Mouse (Mus musculus) intestine, embryonic 14.5 days (tissue): ENCODE measurements around the gene Trmt10c. TPM values are rescaled to one million over a fixed set of nuclear protein-coding genes. Genes with fewer than 3 reads are reported as not detected.

Source experiments
- ATAC-seq: fragments of 200-750 bp; cut with Nextera tagmentation; replicated peaks from 2 replicates; pipeline ENCODE4 v1.8.0; 2017; ENCODE audit warnings: low read depth, moderate number of reproducible peaks, moderate TSS enrichment, moderate library complexity; ENCODE audit not compliant: low FRiP score, low TSS enrichment
- DNase-seq: peaks from one replicate; pipeline ENCODE4 v3.0.0-alpha.2; 2018; ENCODE audit warnings: low spot score
- H3K27ac ChIP-seq: fragments of 300-500 bp; sonication (generic); 2 replicates; pipeline ENCODE4 v1.5.1; 2014; ENCODE audit warnings: low read depth, mild to moderate bottlenecking, control low read depth
- H3K27me3 ChIP-seq: fragments of 300-500 bp; sonication (generic); replicated peaks from 2 replicates; pipeline ENCODE4 v1.6.1; 2014; ENCODE audit warnings: low read length, control low read depth; ENCODE audit not compliant: control insufficient read depth, insufficient read depth
- H3K36me3 ChIP-seq: fragments of 300-500 bp; sonication (generic); 2 replicates; pipeline ENCODE4 v1.6.1; 2014; ENCODE audit warnings: low read length, control low read depth; ENCODE audit not compliant: control insufficient read depth, insufficient read depth
- H3K4me1 ChIP-seq: fragments of 300-500 bp; sonication (generic); replicated peaks from 2 replicates; pipeline ENCODE4 v1.6.1; 2014; ENCODE audit warnings: low read length, control low read depth, mixed read lengths; ENCODE audit not compliant: control insufficient read depth, insufficient read depth
- H3K4me2 ChIP-seq: fragments of 300-500 bp; sonication (generic); 2 replicates; pipeline ENCODE4 v1.6.1; 2014; ENCODE audit warnings: low read length
- H3K4me3 ChIP-seq: fragments of 300-500 bp; sonication (generic); 2 replicates; pipeline ENCODE4 v1.5.1; 2014; ENCODE audit warnings: low read depth, low read length, control low read depth, mixed read lengths
- H3K9ac ChIP-seq: fragments of 300-500 bp; sonication (generic); 2 replicates; pipeline ENCODE4 v1.6.1; 2014; ENCODE audit warnings: mild to moderate bottlenecking, low read length
- H3K9me3 ChIP-seq: fragments of 300-500 bp; sonication (generic); 2 replicates; pipeline ENCODE4 v1.6.1; 2016; ENCODE audit warnings: low read length, control low read depth; ENCODE audit not compliant: control insufficient read depth
- WGBS: fragments of 180-500 bp; shearing (Covaris S2); extraction: QIAGEN DNeasy Blood & Tissue Kit; methylation state at CpG from one replicate; pipeline ENCODE4 v1.1.7; 2014; 5-methylcytosine and 5-hydroxymethylcytosine counted together
- polyA plus RNA-seq: library from polyadenylated mRNA; unstranded; fragments of >200 nt; fragmentation: Nextera tagmentation; extraction: Ambion mirVana; gene quantifications from 2 replicates; pipeline ENCODE4 v1.2.1, GENCODE M21; 2014

The Trmt10c gene
- polyA plus RNA-seq, 1 experiment from 2014 or later, result 28.5 TPM

DNA sequence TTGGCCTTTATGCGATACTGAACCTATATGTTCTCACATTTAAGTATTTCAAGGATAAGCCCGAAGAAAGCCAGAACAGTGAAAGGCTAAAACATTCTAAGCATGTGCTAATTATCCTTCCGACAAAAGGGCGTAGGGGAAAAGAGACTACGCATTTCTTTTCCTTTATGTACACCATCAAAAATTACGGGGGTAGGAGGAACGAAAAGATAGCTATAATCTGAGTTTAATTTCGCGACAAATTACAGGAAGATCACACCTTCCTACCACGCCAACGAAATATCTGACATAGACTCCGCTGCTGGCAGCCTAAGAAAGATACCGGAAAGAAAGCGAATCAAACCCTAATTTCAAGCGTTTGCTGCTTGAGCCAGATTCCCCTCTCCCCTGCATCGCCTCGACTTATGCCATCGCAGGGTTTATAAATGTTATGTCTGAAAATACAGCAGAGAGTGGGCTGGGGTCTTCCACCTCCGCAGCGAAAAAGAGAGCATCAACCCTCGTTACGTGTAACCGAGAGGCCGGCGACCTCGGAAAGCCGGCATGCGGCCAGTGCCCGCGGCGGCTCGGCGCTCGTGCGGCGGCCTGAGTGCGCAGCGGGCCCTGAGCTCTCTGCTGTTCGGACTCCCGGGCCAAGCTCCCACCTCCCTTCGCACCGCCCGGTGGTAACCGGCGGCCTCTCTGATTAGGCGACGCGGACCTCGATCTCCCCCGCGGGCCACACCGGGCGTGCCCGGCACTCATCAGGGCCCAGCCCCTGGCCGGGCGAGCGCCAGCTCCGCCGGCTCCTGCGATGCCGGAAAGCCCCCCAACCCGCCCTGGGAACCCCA is 8.7 kb downstream of the Trmt10c start:
- peak overlapping the region; percentile 96 for H3K4me3 ChIP-seq
- peak; percentile 85 for ATAC-seq
- peak overlapping the region; percentile 88 for H3K27ac ChIP-seq
- peaks cover 47% of the 10 kb centered on the region for H3K36me3 ChIP-seq
- DNase-seq, result peak; percentile 89
- under 1% methylated on average over 59 of the region's 62 CpGs for WGBS
- no peaks in the 10 kb centered on the region for H3K27me3 ChIP-seq
- H3K9ac ChIP-seq, result peak overlapping the region; percentile 96
- peaks cover 21% of the 10 kb centered on the region for H3K4me1 ChIP-seq
- peak overlapping the region; percentile 85 for H3K4me2 ChIP-seq
- H3K9me3 ChIP-seq, result no peaks in the 10 kb centered on the region

DNA sequence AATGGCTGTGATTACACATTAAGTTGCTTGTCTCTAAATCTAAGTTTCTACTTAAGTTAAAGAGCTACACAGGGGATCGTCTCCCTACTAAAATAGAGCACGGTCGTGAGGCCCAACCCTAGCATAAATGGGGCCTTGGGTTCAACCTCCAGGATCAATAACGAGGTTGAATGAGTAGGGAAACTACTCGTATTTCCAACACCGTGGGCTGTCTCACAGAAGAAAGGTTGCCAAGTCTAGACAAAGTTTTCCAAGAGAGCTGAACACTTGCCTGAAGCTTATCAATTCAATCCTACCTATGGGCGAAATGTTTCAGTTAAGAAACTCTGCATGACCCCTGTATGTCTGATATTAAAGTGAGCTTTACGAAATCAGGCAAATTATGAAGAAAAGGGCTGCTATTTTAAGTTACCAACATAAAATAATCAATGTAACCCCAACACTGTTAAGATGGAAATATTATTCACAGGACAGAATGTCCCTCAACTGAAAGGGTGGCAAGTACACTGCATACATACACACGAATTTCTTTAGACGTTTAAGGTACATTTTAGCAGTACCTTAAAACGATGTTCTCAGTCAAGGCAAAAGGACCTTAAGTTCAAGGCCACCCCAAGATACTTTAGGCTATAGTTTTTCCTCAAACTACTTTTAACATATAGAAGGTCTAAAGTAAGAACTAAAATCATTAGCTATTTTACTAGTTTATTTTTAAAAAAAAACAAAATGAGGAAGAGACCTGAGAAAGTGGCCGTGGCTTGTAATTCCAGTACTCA is 9.6 kb downstream of the Trmt10c start:
- H3K4me1 ChIP-seq, result peaks cover 21% of the 10 kb centered on the region
- peak overlapping the region; percentile 96 for H3K4me3 ChIP-seq
- H3K4me2 ChIP-seq, result peak overlapping the region; percentile 85
- WGBS, result 45% methylated on average over 12 of the region's 12 CpGs
- H3K9me3 ChIP-seq, result no peaks in the 10 kb centered on the region
- no peak overlapping the region for H3K27ac ChIP-seq
- ATAC-seq, result no peak
- H3K27me3 ChIP-seq, result no peaks in the 10 kb centered on the region
- peak overlapping the region; percentile 96 for H3K9ac ChIP-seq
- no peak for DNase-seq
- H3K36me3 ChIP-seq, result peaks cover 42% of the 10 kb centered on the region

DNA sequence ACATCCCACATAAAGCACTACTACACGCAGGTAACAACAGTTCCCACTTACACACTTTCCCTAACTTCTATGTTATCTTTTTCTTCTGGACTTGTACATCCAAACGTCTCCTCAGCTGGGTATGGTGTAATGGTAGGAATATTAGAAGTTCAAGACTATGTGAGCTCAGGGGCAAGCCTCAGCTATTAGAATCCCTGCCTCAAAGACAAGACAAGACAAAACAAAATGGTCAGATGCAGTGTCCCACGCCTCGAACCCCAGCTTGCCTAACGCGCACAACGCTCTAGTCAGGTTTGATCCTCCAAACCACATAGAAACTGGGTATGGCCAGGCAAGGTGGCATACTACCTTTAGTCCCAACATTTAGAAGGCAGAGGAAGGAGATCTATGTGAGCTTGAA is 18.0 kb downstream of the Trmt10c start:
- no peak overlapping the region for H3K9ac ChIP-seq
- H3K9me3 ChIP-seq, result no peaks in the 10 kb centered on the region
- no peak overlapping the region for H3K4me3 ChIP-seq
- DNase-seq, result no peak
- no peak for ATAC-seq
- H3K4me2 ChIP-seq, result no peak overlapping the region
- H3K36me3 ChIP-seq, result peaks cover 63% of the 10 kb centered on the region
- H3K4me1 ChIP-seq, result 0 out of 2 replicates have a peak, but pooled peaks cover under 1% of the 10 kb centered on the region
- 94% methylated on average over 7 of the region's 7 CpGs for WGBS
- no peaks in the 10 kb centered on the region for H3K27me3 ChIP-seq
- H3K27ac ChIP-seq, result no peak overlapping the region

DNA sequence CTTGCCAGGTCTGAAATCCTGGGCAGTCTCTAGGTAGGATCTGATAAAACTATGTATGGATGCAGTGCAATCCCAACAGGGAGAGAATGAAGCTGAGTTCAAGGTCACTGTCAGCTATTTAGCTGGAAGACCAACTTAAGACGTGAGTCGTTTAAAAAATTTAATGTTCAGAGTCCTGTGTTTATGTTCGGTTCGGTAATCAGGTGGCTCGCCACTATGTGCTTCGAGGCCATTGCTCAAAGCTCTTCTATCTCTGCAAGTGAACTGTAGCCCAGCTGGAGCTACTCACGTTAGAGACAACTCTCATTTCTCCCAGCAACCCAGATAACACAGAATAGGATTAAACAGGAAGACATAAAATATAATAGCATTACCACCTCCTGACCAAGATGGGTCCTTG is 23.5 kb downstream of the Trmt10c start:
- ATAC-seq (0 out of 2 replicates have a peak, but pooled peaks have one; percentile 11), DNase-seq (no peak)
- WGBS, result 64% methylated on average over 7 of the region's 7 CpGs

DNA sequence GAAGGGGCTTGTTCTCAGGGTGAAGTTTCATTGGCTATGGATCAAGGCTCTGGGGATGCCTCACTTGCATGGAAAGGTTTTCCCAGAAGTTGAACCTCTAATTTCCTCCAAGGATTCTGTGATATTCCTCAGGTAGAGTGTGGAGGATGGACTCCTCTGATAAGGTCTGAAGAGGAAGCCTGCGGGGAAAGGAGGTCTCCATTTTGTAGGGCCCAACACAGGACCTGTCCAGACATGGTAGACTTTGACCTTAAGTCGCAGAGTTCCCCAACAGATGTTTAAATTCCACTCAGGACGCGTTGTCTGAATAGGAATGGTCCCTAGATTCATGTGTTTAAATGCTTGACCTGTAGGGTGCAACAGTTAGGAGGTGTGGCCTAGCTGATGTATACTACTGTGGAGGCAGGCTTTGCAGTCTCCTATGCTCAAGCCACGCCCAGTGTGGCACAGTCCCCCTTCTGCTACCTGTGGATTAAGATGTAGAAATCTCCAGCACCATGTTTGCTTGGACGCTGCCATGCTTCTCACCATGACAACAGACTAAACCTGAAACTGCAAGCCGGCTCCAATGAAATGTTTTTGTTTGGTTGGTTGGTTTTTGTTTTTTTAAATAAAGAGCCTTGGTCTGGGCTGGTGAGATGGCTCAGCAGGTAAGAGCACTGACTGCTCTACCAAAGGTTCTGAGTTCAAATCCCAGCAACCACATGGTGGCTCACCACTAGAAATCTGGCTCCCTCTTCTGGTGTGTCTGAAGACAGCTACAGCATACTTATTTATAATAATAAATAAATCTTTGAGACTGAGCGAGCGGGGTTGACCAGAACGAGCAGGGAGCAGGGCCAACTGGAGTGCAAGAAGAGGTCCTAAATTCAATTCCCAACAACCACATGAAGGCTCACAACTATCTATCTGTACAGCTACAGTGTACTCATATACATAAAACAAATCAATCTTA is 24.6 kb downstream of the Trmt10c start:
- DNase-seq (no peak), ATAC-seq (no peak; the same call in 1 of the 2 replicates)
- WGBS, result 87% methylated on average over 10 of the region's 10 CpGs
- Histone ChIP-seq H3K27ac (no peak overlapping the region), H3K27me3 (no peaks in the 10 kb centered on the region), H3K4me3 (no peak overlapping the region), H3K9me3 (0 out of 2 replicates have a peak, but pooled peaks cover 3% of the 10 kb centered on the region), H3K4me2 (no peak overlapping the region), H3K4me1 (no peaks in the 10 kb centered on the region), H3K36me3 (peaks cover 28% of the 10 kb centered on the region), H3K9ac (no peak overlapping the region)

More for the DNA sequence above, 23.5 kb downstream of the Trmt10c start:
- Histone ChIP-seq H3K4me2 (no peak overlapping the region), H3K9ac (no peak overlapping the region), H3K27me3 (no peaks in the 10 kb centered on the region), H3K27ac (0 out of 2 replicates have a peak overlapping the region, but pooled peaks have one; percentile 11), H3K36me3 (peaks cover 33% of the 10 kb centered on the region), H3K9me3 (0 out of 2 replicates have a peak, but pooled peaks cover 3% of the 10 kb centered on the region), H3K4me3 (no peak overlapping the region), H3K4me1 (no peaks in the 10 kb centered on the region)

DNA sequence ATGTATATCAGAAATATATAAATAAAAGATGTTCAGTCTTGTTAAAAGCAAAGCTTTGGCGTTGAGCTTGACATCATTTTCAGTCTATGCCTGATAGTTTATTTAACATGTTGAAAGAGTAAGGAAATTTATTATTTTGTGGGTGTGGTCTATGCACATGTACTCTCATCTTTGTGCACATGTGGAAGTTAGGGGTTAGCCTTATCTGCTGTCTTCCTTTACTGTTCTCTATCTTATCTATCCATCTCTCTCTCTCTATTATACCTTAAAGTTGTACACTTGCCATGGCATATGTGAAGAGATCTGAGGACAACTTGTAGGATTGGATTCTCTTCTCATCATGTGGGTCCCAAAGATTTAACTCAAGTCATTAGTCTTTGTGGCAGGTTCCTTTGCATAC is 28.8 kb downstream of the Trmt10c start:
- 88% methylated on average over 1 of the region's 1 CpGs for WGBS
- no peak for ATAC-seq

DNA sequence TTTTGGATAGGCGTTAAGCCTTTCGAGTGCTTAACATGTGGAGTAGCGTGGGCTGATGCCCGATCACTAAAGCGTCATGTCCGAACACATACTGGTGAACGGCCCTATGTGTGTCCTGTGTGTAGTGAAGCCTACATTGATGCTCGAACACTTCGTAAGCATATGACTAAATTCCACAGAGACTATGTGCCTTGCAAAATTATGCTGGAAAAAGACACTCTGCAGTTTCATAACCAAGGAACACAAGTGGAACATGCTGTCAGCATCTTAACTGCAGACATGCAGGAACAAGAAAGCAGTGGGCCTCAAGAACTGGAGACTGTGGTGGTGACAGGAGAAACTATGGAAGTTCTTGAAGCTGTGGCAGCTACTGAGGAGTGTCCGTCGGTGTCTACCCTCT is 30.8 kb downstream of the Trmt10c start:
- ATAC-seq, result no peak
- no peaks in the 10 kb centered on the region for H3K9me3 ChIP-seq
- peaks cover 57% of the 10 kb centered on the region for H3K36me3 ChIP-seq
- no peak for DNase-seq
- no peak overlapping the region for H3K4me2 ChIP-seq
- H3K27me3 ChIP-seq, result no peaks in the 10 kb centered on the region
- H3K4me3 ChIP-seq, result no peak overlapping the region
- H3K9ac ChIP-seq, result no peak overlapping the region
- WGBS, result 95% methylated on average over 11 of the region's 11 CpGs
- H3K27ac ChIP-seq, result no peak overlapping the region
- H3K4me1 ChIP-seq, result no peaks in the 10 kb centered on the region

More for the DNA sequence above, 28.8 kb downstream of the Trmt10c start:
- no peaks in the 10 kb centered on the region for H3K27me3 ChIP-seq
- no peak for DNase-seq
- peaks cover 45% of the 10 kb centered on the region for H3K36me3 ChIP-seq
- no peak overlapping the region for H3K4me3 ChIP-seq
- no peak overlapping the region for H3K27ac ChIP-seq
- H3K9me3 ChIP-seq, result 0 out of 2 replicates have a peak, but pooled peaks cover 3% of the 10 kb centered on the region
- no peak overlapping the region for H3K9ac ChIP-seq
- no peaks in the 10 kb centered on the region for H3K4me1 ChIP-seq
- H3K4me2 ChIP-seq, result no peak overlapping the region

DNA sequence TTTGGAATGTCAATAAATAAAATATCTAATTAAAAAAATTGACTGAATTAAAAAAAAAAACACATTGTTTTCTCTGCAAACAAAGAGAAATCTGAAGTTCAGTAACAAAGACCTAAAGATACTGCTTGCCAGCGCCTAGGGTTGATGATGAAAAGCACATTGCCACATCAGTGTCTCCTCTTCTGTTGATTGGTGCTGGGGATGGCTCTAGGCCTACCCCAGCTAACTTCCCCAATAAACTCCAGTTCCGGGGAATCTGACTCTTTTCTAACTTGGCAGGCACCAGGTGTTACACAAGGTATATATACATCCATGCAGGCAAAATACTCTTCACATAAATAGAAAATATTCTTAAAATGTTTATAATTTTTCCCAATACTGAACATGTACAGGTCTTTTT is 43.4 kb downstream of the Trmt10c start:
- no peak for DNase-seq
- Histone ChIP-seq H3K4me2 (no peak overlapping the region), H3K27me3 (no peaks in the 10 kb centered on the region), H3K36me3 (peaks cover 55% of the 10 kb centered on the region), H3K9ac (no peak overlapping the region), H3K9me3 (no peaks in the 10 kb centered on the region), H3K4me3 (no peak overlapping the region), H3K27ac (no peak overlapping the region), H3K4me1 (no peaks in the 10 kb centered on the region)
- ATAC-seq, result no peak
- WGBS, result 90% methylated on average over 2 of the region's 2 CpGs
